Mouse (Mus musculus) left cerebral cortex, adult 8-10 months (tissue): ENCODE measurements at regions not wholly inside any gene's neighbourhood (a gene's known extent, or its start where the extent isn't known, plus 50 kb on each side); places are given as distances from the start of the nearest gene placed in this dataset.

Experiments
- DNase-seq, 2 experiments: peaks; one replicate each; pipeline ENCODE4 v3.0.0; 2022; ENCODE audit warnings: low spot score in 2 of 2

- no peak for DNase-seq
Observed at GRCm38 (mm10) chr1:77227800-77228199, 287.1 kb downstream of the Epha4 start.

- DNase-seq, result no peak
Observed at GRCm38 (mm10) chr1:77229561-77229960, 285.3 kb downstream of the Epha4 start.

- DNase-seq, result no peak
Observed at GRCm38 (mm10) chr1:77233010-77233409, 281.9 kb downstream of the Epha4 start.

- no peak for DNase-seq
Observed at GRCm38 (mm10) chr1:77244642-77245041, 270.2 kb downstream of the Epha4 start.

- no peak for DNase-seq
Observed at GRCm38 (mm10) chr1:77246047-77246446, 268.8 kb downstream of the Epha4 start.

DNA sequence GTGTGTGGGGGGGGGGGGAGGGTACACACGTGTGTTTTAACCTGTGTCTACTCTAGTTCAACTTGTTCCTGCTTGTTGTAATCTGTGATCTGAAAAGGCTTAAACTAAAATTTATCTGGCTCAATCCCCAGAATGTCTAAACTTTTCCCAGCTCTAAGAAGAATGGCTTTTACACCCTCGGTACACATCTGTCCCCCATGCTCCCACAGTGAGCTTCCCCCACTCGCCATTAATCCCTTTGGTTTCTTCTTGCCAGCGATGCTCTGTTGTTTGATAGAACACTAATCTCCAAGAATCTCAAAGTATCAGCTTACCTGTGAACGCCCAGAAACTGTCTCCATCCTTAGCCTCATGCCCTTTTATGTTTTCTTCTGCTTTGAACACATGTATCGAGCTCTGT, 260.6 kb downstream of the Epha4 start:
- no peak for DNase-seq

GRCm38 (mm10) chr1:77256115-77256842, 258.6 kb downstream of the Epha4 start:
- DNase-seq, result no peak

DNA sequence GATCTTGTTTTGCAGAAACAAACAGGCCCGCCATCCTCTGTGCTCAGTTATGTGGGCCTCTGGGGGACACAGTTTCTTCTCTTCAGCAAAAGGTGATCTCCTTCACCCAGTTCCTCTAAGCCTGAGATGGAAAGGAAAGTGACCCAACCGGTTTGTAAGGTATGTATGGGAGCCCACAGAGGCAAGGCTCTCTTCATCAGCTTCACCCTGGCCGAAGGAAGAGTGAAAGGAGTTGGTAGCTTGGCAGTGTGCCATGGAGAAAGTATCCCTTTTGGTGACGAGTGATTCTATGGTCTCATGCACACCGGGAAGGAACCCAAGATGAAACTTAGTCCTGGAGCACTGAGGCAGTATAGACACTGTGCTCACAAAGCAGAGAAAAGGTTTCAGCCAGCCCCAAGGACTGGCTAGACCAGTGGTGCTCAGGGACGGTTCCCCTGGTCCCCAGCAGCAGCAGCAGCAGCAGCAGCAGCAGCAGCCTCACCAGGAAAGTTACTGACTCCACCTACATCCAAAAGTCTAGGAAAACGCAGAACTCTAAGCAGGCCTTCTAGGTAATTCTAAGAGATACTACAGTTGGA, 256.1 kb downstream of the Epha4 start:
- DNase-seq, result no peak

DNA sequence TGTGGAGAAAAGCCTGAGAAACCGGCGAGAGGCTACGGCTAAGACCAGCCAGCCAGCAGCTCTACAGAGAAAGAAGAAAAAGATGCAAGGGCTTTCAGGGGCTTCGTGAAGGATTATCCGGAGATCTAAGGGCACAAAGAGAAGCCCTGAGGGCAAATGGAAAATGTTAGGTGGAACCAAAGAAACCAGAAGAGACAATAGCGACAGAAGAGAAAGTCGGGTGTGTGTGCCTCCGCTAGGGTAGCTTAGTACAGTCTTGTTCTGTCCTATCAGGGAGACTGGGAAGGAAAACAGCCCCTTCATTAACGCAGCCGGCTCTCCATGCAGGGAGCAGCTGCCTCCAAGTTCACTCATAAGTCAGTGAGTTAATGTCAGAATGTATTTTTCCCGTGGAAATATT, 255.1 kb downstream of the Epha4 start:
- no peak for DNase-seq

DNA sequence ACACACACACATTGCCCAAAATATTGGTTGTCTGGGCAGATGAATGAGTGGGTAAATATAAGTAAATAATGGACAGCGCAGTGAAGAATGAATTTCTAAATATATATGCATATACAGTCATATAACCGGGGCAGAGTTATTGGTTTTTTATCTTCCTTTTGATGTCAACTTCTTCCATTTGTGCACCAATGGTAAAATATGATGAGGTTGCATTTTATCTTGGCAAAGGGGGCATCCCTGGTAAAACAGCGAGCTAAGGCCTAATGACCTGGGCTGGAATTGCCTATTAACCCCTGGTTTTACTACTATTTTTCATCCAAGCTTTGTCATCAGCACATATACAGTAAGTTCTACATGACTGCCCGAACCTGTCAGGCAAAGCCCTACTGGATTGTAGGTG, 253.2 kb downstream of the Epha4 start:
- DNase-seq, result no peak

GRCm38 (mm10) chr1:77265677-77266076, 249.2 kb downstream of the Epha4 start:
- no peak for DNase-seq

GRCm38 (mm10) chr1:77267311-77268003, 247.4 kb downstream of the Epha4 start:
- no peak for DNase-seq

DNA sequence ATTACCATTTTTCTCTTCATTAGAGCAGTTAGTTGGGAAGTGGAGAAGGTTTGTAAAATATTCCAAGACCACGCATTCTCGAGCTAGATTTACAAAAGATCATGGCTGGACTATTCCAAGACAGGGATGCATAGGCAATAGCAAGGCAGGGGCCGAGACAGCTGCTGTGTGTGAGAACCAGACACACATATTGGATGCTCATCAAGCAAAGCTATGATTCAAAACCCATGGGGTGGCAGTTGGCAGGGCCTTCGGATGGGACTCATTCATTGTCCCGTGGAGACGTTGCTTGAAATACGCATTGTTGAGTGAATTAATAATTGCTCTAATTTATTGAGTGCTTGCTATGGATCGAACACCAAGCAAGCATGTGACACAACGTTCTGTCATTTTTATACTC, 239.6 kb downstream of the Epha4 start:
- no peak for DNase-seq

GRCm38 (mm10) chr1:77279566-77279965, 235.3 kb downstream of the Epha4 start:
- no peak for DNase-seq

DNA sequence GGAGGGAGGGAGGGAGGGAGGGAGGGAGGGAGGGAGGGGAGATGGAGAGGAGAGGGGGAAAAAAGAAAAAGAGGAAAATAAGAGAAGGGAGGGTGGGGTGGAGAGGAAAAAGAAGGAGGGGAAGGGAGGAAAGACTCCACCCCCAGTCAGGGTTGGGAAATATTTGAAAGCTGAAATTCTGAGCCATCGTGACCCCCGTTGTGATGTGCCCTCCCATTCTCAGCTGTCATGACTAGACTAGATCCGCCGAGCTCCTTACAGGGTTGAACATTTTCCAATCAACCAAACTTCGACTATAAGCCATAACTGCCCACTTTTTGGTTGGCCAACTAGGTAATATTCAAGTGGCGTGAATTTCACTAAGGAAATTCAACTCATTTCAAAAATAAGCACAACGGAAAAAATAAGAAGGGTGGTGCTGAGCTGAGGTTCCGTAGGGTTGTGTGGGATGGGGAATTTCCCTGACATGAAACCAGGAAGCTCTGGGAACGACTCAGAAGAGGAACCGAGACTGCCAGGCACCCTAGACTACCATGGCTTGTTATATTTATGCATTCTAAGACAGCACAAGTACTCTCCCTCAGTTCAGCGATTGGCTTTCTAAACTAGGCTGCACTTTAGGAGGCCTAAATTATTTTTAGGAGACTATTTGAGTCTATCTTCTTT, 234.4 kb downstream of the Epha4 start:
- no peak for DNase-seq

- no peak for DNase-seq
Observed at GRCm38 (mm10) chr1:77281741-77282140, 233.1 kb downstream of the Epha4 start.

GRCm38 (mm10) chr1:77298713-77299132, 216.2 kb downstream of the Epha4 start:
- no peak for DNase-seq

- no peak for DNase-seq
Observed at GRCm38 (mm10) chr1:77300806-77301205, 214.1 kb downstream of the Epha4 start.

- DNase-seq, result no peak
Observed at GRCm38 (mm10) chr1:77304770-77305169, 210.1 kb downstream of the Epha4 start.

DNA sequence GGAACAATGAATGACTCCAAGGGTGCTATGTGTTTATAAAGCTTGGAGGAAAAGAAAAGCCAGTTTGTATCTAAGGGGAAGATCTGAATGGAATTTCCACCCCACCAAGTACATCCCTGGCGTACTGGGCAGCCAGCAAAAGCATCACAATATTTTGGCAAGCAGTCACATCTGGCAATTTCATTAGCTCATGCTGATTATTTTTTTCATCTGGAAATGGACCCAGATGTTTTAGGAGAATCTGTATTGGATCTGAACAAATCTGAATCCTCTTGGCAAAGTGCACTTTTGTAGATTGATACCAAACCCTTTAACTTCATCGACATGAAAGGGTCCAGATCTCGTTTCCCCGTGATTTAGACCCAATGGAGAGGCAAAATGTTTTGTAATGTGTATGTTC, 207.1 kb downstream of the Epha4 start:
- no peak for DNase-seq

- DNase-seq, result no peak
Observed at GRCm38 (mm10) chr1:77313119-77313518, 201.8 kb downstream of the Epha4 start.

DNA sequence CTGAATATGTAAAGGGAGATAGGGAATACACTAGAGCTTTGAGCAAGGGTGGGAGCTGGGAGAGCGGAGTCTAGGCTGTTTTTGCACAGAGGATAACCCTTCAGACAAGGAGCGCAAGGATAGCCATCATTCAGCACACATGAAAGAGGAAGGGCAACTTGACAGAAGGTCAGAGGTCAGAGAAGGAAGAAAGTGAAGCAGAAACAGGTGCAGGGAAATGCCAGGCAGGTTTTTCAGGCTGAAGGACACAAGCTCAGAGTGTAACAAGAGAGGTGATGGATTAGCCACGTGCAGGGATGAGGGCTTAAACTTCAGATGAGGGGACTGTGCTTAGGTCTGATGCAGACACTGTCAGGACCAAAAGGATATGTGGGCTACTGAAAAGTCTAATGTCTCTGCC, 199.5 kb downstream of the Epha4 start:
- DNase-seq, result no peak
